Mouse (Mus musculus): ENCODE data around the gene Plk2. TPM values are rescaled to one million over a fixed set of nuclear protein-coding genes. Genes with fewer than 3 reads are reported as not detected.

The Plk2 gene
- polyA plus RNA-seq, 1 experiment = 48.8 TPM

DNA sequence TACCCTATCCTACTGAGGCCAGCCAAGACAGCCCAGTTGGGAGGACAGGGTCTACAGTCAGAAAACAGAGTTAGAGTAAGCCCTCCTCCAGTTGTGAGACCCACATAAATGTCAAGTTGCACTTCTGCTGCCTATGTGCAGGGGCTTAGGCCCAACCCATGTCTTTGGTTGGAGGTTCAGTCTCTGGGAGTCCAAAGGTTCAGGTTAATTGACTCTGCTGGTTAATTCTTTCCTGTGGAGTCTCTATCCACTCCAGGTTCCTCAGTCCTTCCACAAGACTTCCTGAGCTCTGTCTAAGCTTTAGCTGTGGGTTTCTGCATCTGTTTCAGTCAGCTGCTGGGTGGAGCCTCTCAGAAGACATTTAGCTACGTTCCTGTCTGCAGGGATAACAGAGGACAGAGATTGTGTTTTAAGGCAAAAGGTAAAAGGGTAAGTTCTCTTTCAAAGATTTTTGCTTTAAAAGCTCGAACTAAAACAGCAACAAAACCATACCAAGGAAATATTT lies 37.3 kb downstream of the Plk2 start:
- Histone ChIP-seq H3K79me2 (ENCODE audit: control insufficient read depth, insufficient read depth) (no peaks in the 10 kb centered on the region), H3K36me3 (ENCODE audit: control insufficient read depth, insufficient read depth) (no peaks in the 10 kb centered on the region), H3K79me3 (ENCODE audit: low read depth) (no peaks in the 10 kb centered on the region), H3ac (ENCODE audit: control insufficient read depth, insufficient read length, low read depth) (no peak overlapping the region), H3K27me3 (ENCODE audit: control insufficient read depth, insufficient read depth, insufficient read length) (no peaks in the 10 kb centered on the region), H3K4me3 (ENCODE audit: insufficient read depth, poor library complexity, severe bottlenecking) (no peak overlapping the region)
- TF ChIP-seq CTCF (IDR thresholded peaks at IDR 0.05; ENCODE audit: control insufficient read depth, insufficient read depth, insufficient read length) (no peak), MYOD1 (IDR thresholded peaks at IDR 0.05; ENCODE audit: control insufficient read depth, insufficient read length, low read depth) (no peak), MAX (IDR thresholded peaks at IDR 0.05) (no peak), MYOG (IDR thresholded peaks at IDR 0.05; ENCODE audit: control insufficient read depth, extremely low read depth, insufficient read length) (no peak), CEBPB (IDR thresholded peaks at IDR 0.05; ENCODE audit: low read depth) (no peak), FOSL1 (IDR thresholded peaks at IDR 0.05; ENCODE audit: insufficient read depth, low read length, poor library complexity, severe bottlenecking) (no peak), USF1 (IDR thresholded peaks at IDR 0.05; ENCODE audit: low read depth) (no peak)

DNA sequence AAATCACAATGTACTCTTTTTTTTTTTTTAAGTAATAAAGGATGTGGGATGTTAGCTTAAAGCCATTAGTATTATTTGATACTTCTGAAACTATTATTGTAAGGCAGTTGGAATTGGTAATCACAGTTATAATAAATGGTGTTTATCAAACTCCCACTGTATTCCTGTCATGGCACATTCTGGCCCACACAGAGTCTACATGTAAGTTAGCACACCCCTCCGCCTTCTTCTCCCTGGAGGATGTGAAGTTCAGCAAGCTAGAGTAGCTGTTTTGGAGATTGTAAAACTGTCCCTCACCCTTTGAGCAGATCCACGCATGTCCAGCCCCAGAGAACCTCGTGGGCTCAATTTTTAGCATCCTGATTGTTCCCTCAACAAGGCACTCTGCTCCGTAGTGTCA lies 37.8 kb downstream of the Plk2 start:
- H3K79me3 ChIP-seq (ENCODE audit: low read depth) = no peaks in the 10 kb centered on the region
- H3ac ChIP-seq (ENCODE audit: control insufficient read depth, insufficient read length, low read depth) = no peak overlapping the region
- H3K36me3 ChIP-seq (ENCODE audit: control insufficient read depth, insufficient read depth) = no peaks in the 10 kb centered on the region
- H3K79me2 ChIP-seq (ENCODE audit: control insufficient read depth, insufficient read depth) = no peaks in the 10 kb centered on the region
- no peak overlapping the region for H3K4me3 ChIP-seq (ENCODE audit: insufficient read depth, poor library complexity, severe bottlenecking)
- H3K27me3 ChIP-seq (ENCODE audit: control insufficient read depth, insufficient read depth, insufficient read length) = no peaks in the 10 kb centered on the region
- no peak for TF ChIP-seq CEBPB (IDR thresholded peaks at IDR 0.05; ENCODE audit: low read depth)
- TF ChIP-seq MAX (IDR thresholded peaks at IDR 0.05) = no peak
- no peak for TF ChIP-seq USF1 (IDR thresholded peaks at IDR 0.05; ENCODE audit: low read depth)
- no peak for TF ChIP-seq CTCF (IDR thresholded peaks at IDR 0.05; ENCODE audit: control insufficient read depth, insufficient read depth, insufficient read length)
- TF ChIP-seq FOSL1 (IDR thresholded peaks at IDR 0.05; ENCODE audit: insufficient read depth, low read length, poor library complexity, severe bottlenecking) = no peak
- TF ChIP-seq MYOG (IDR thresholded peaks at IDR 0.05; ENCODE audit: control insufficient read depth, extremely low read depth, insufficient read length) = no peak
- TF ChIP-seq MYOD1 (IDR thresholded peaks at IDR 0.05; ENCODE audit: control insufficient read depth, insufficient read length, low read depth) = no peak

GRCm38 (mm10) chr13:110436692-110437091 lies 41.8 kb downstream of the Plk2 start:
- Histone ChIP-seq H3K79me2 (ENCODE audit: control insufficient read depth, insufficient read depth) (no peaks in the 10 kb centered on the region), H3K27me3 (ENCODE audit: control insufficient read depth, insufficient read depth, insufficient read length) (no peaks in the 10 kb centered on the region), H3K79me3 (ENCODE audit: low read depth) (no peaks in the 10 kb centered on the region), H3K4me3 (ENCODE audit: insufficient read depth, poor library complexity, severe bottlenecking) (no peak overlapping the region), H3ac (ENCODE audit: control insufficient read depth, insufficient read length, low read depth) (no peak overlapping the region), H3K36me3 (ENCODE audit: control insufficient read depth, insufficient read depth) (no peaks in the 10 kb centered on the region)
- TF ChIP-seq CTCF (IDR thresholded peaks at IDR 0.05; ENCODE audit: control insufficient read depth, insufficient read depth, insufficient read length) = no peak
- TF ChIP-seq MAX (IDR thresholded peaks at IDR 0.05) = no peak
- TF ChIP-seq FOSL1 (IDR thresholded peaks at IDR 0.05; ENCODE audit: insufficient read depth, low read length, poor library complexity, severe bottlenecking) = no peak
- TF ChIP-seq USF1 (IDR thresholded peaks at IDR 0.05; ENCODE audit: low read depth) = no peak
- no peak for TF ChIP-seq MYOD1 (IDR thresholded peaks at IDR 0.05; ENCODE audit: control insufficient read depth, insufficient read length, low read depth)
- TF ChIP-seq CEBPB (IDR thresholded peaks at IDR 0.05; ENCODE audit: low read depth) = no peak
- no peak for TF ChIP-seq MYOG (IDR thresholded peaks at IDR 0.05; ENCODE audit: control insufficient read depth, extremely low read depth, insufficient read length)

GRCm38 (mm10) chr13:110438624-110439023 lies 43.8 kb downstream of the Plk2 start:
- TF ChIP-seq MAX (IDR thresholded peaks at IDR 0.05) (no peak), MYOG (IDR thresholded peaks at IDR 0.05; ENCODE audit: control insufficient read depth, extremely low read depth, insufficient read length) (no peak), CEBPB (IDR thresholded peaks at IDR 0.05; ENCODE audit: low read depth) (no peak), CTCF (IDR thresholded peaks at IDR 0.05; ENCODE audit: control insufficient read depth, insufficient read depth, insufficient read length) (no peak), USF1 (IDR thresholded peaks at IDR 0.05; ENCODE audit: low read depth) (no peak), MYOD1 (IDR thresholded peaks at IDR 0.05; ENCODE audit: control insufficient read depth, insufficient read length, low read depth) (no peak), FOSL1 (IDR thresholded peaks at IDR 0.05; ENCODE audit: insufficient read depth, low read length, poor library complexity, severe bottlenecking) (no peak)
- Histone ChIP-seq H3K27me3 (ENCODE audit: control insufficient read depth, insufficient read depth, insufficient read length) (no peaks in the 10 kb centered on the region), H3K79me2 (ENCODE audit: control insufficient read depth, insufficient read depth) (no peaks in the 10 kb centered on the region)

DNA sequence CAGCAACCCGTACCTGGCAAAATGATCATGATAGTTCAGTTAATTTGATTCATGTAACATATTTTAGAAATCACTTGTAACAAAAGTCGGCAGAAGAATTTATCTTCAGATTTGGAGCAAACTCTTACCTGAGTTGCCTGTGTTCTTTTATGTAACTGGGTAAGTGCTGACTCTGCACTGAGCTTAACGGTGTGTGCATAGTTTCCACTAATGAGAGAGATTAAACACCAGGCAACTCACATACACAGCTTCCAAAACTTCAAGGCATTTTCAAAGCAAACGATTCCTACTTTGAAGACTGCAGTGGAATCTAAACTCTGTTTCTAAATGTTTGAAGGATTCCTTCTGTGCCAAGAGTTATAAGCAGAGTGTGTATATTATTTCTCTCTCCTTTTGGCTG lies 49.5 kb downstream of the Plk2 start:
- Histone ChIP-seq H3K36me3 (ENCODE audit: control insufficient read depth, insufficient read depth) (no peaks in the 10 kb centered on the region), H3K27me3 (ENCODE audit: control insufficient read depth, insufficient read depth, insufficient read length) (no peaks in the 10 kb centered on the region)
- TF ChIP-seq CTCF (IDR thresholded peaks at IDR 0.05; ENCODE audit: control insufficient read depth, insufficient read depth, insufficient read length) (no peak), CEBPB (IDR thresholded peaks at IDR 0.05; ENCODE audit: low read depth) (no peak), USF1 (IDR thresholded peaks at IDR 0.05; ENCODE audit: low read depth) (no peak), FOSL1 (IDR thresholded peaks at IDR 0.05; ENCODE audit: insufficient read depth, low read length, poor library complexity, severe bottlenecking) (no peak), MAX (IDR thresholded peaks at IDR 0.05) (no peak), MYOG (IDR thresholded peaks at IDR 0.05; ENCODE audit: control insufficient read depth, extremely low read depth, insufficient read length) (no peak), MYOD1 (IDR thresholded peaks at IDR 0.05; ENCODE audit: control insufficient read depth, insufficient read length, low read depth) (no peak)

More at GRCm38 (mm10) chr13:110438624-110439023, 43.8 kb downstream of the Plk2 start:
- Histone ChIP-seq H3ac (ENCODE audit: control insufficient read depth, insufficient read length, low read depth) (no peak overlapping the region), H3K4me3 (ENCODE audit: insufficient read depth, poor library complexity, severe bottlenecking) (no peak overlapping the region), H3K36me3 (ENCODE audit: control insufficient read depth, insufficient read depth) (no peaks in the 10 kb centered on the region), H3K79me3 (ENCODE audit: low read depth) (no peaks in the 10 kb centered on the region)

More for the DNA sequence above, 49.5 kb downstream of the Plk2 start:
- Histone ChIP-seq H3K79me2 (ENCODE audit: control insufficient read depth, insufficient read depth) (no peaks in the 10 kb centered on the region), H3ac (ENCODE audit: control insufficient read depth, insufficient read length, low read depth) (no peak overlapping the region), H3K79me3 (ENCODE audit: low read depth) (no peaks in the 10 kb centered on the region), H3K4me3 (ENCODE audit: insufficient read depth, poor library complexity, severe bottlenecking) (no peak overlapping the region)
